Mouse (Mus musculus) ES-Bruce4 (cell line): ENCODE data around the gene Mettl27. TPM values are rescaled to one million over a fixed set of nuclear protein-coding genes. Genes with fewer than 3 reads are reported as not detected.

Experiments used
- H3K27ac ChIP-seq: 2 replicates; pipeline ENCODE4 v1.5.1; 2012; ENCODE audit warnings: low read length, inconsistent platforms; ENCODE audit not compliant: insufficient read depth
- H3K27me3 ChIP-seq: 2 replicates; pipeline ENCODE4 v1.6.1; 2012; ENCODE audit warnings: mild to moderate bottlenecking, low read length, inconsistent platforms; ENCODE audit not compliant: control insufficient read depth, poor library complexity, insufficient read depth, severe bottlenecking
- H3K36me3 ChIP-seq: 2 replicates; pipeline ENCODE4 v1.6.1; 2012; ENCODE audit warnings: inconsistent platforms, mild to moderate bottlenecking, low read length, moderate library complexity; ENCODE audit not compliant: control insufficient read depth, poor library complexity, insufficient read depth, severe bottlenecking
- H3K4me1 ChIP-seq: one replicate; pipeline ENCODE4 v1.8.1; 2011; ENCODE audit warnings: low read length; ENCODE audit not compliant: control insufficient read depth, insufficient read depth
- H3K4me3 ChIP-seq: 2 replicates; pipeline ENCODE4 v1.5.1; 2011; ENCODE audit warnings: low read depth, mild to moderate bottlenecking, low read length
- H3K9ac ChIP-seq: 2 replicates; pipeline ENCODE4 v1.6.1; 2012; ENCODE audit warnings: low read depth, mild to moderate bottlenecking, inconsistent platforms; ENCODE audit not compliant: poor library complexity, severe bottlenecking
- H3K9me3 ChIP-seq: replicated peaks from 2 replicates; pipeline ENCODE4 v1.6.1; 2012; ENCODE audit warnings: mild to moderate bottlenecking, low read length, inconsistent platforms; ENCODE audit not compliant: control insufficient read depth, poor library complexity, insufficient read depth, severe bottlenecking
- CTCF ChIP-seq: IDR thresholded peaks from one replicate; pipeline ENCODE4 v1.8.1; 2011; ENCODE audit warnings: low read depth, low read length
- EP300 ChIP-seq: IDR thresholded peaks from 2 replicates; pipeline ENCODE4 v1.6.1; 2011; ENCODE audit warnings: low read depth, low read length; ENCODE audit not compliant: insufficient read depth
- POLR2A ChIP-seq: IDR thresholded peaks from one replicate; pipeline ENCODE4 v1.8.1; 2011; ENCODE audit warnings: low read length; ENCODE audit not compliant: insufficient read depth
- polyA plus RNA-seq: library from polyadenylated mRNA; stranded (reverse); fragments of >200 nt; gene quantifications from 2 replicates; pipeline ENCODE4 v1.2.4, GENCODE M21; 2011; ENCODE audit warnings: low read depth; ENCODE audit not compliant: missing spikeins, insufficient read depth, insufficient read length

Mettl27 gene
- polyA plus RNA-seq, 1 experiment, result 36.3 TPM

- Histone ChIP-seq H3K4me1 (peaks cover 5% of the 10 kb centered on the region), H3K27ac (no peak overlapping the region), H3K9ac (no peak overlapping the region), H3K4me3 (no peak overlapping the region), H3K36me3 (no peaks in the 10 kb centered on the region), H3K27me3 (no peaks in the 10 kb centered on the region), H3K9me3 (no peaks in the 10 kb centered on the region)
- TF ChIP-seq POLR2A, result no peak
- no peak for TF ChIP-seq CTCF
- TF ChIP-seq EP300, result no peak
Measured at GRCm38 (mm10) chr5:134977837-134978236, 45.7 kb downstream of the Mettl27 start.

DNA sequence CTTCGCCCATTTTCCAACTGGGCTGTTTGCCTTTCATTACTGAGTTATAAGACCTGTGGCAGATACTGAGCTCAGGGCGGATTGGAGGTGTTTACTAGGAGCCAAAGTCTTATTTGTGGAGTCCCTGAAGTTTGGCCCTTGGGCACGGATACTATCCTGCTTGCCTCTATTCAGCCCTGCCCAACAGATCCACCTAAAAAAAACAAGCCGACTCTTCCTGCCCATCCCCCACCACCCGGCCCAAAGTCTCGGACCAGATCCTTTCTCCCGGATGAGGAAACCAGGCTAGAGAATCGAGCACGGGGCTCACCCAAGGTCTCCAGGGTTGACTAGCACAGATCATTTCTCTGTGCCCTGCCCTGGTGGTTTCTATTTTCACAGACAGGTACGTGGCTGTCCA, 49.0 kb downstream of the Mettl27 start:
- H3K9me3 ChIP-seq, result no peaks in the 10 kb centered on the region
- peak overlapping the region; percentile 73 for H3K9ac ChIP-seq
- H3K4me1 ChIP-seq, result peaks cover 12% of the 10 kb centered on the region
- peak overlapping the region; percentile 84 for H3K27ac ChIP-seq
- no peaks in the 10 kb centered on the region for H3K27me3 ChIP-seq
- TF ChIP-seq POLR2A (no peak), EP300 (peak; percentile 68; the same call in 1 of the 2 replicates)
- no peaks in the 10 kb centered on the region for H3K36me3 ChIP-seq
- H3K4me3 ChIP-seq, result peak overlapping the region; percentile 60

DNA sequence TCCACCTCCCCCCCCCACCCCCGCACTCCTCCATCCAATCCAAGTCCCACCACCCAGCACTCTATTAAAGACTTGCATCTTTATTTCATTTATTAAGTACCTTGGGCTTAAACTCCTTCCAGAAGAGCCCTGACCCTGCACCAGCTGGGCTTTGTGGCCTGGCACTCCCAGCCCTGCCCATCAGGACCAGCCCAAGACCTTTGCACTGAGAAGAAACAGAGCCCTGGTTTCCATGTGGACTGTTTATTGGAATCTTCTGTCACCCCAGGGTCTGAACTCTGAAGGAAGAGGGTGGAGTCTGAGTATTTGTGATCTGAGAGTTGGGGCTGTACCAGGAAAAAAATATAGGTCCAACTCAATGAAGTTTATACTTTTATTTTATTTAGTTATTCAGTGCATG, 50.9 kb downstream of the Mettl27 start:
- no peak overlapping the region for H3K9ac ChIP-seq
- no peak for TF ChIP-seq CTCF
- TF ChIP-seq EP300, result no peak
- no peak for TF ChIP-seq POLR2A
- no peak overlapping the region for H3K27ac ChIP-seq
- peaks cover 12% of the 10 kb centered on the region for H3K4me1 ChIP-seq
- no peaks in the 10 kb centered on the region for H3K36me3 ChIP-seq
- no peaks in the 10 kb centered on the region for H3K9me3 ChIP-seq
- no peak overlapping the region for H3K4me3 ChIP-seq
- no peaks in the 10 kb centered on the region for H3K27me3 ChIP-seq

DNA sequence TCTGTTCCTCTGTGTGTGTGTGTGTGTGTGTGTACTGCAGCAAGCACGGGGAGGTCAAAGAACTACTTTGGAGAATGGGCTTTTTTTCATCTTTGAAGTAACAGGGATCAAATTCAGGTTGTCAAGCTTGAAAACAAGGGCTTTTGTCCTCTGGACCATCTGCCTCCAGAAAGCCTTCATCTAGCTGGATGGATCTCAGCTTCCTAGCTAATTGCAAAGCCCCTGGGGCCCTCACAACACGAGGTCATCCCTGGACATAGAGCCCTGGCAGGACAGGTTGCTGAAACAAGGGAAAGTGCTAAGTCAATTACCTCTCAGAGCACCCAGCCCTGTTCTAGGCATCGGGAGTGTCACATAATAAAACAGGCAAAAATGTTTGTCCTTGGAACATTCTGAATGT, 51.6 kb downstream of the Mettl27 start:
- Histone ChIP-seq H3K27ac (no peak overlapping the region), H3K4me1 (peaks cover 10% of the 10 kb centered on the region), H3K27me3 (no peaks in the 10 kb centered on the region)

GRCm38 (mm10) chr5:134985633-134986297, 53.6 kb downstream of the Mettl27 start, which contains the start of gene Cldn3:
Gene Cldn3, plus strand, starts transcription at chr5:134986214.
- peak within 1 kb of the TSS; percentile 28 for H3K9ac ChIP-seq
- peak within 1 kb of the TSS; percentile 67 for H3K4me3 ChIP-seq
- H3K27me3 ChIP-seq, result no peaks in the 10 kb centered on the region
- peaks cover 11% of the 10 kb centered on the region for H3K4me1 ChIP-seq
- H3K36me3 ChIP-seq, result no peaks in the 10 kb centered on the region
- H3K27ac ChIP-seq, result peak within 1 kb of the TSS; percentile 31; the same call in 1 of the 2 replicates
- no peaks in the 10 kb centered on the region for H3K9me3 ChIP-seq
- TF ChIP-seq EP300, result peak; percentile 63; the same call in 1 of the 2 replicates
- TF ChIP-seq POLR2A, result peak; percentile 67
- no peak for TF ChIP-seq CTCF

More for the DNA sequence above, 51.6 kb downstream of the Mettl27 start:
- Histone ChIP-seq H3K4me3 (no peak overlapping the region), H3K9ac (no peak overlapping the region), H3K9me3 (no peaks in the 10 kb centered on the region), H3K36me3 (no peaks in the 10 kb centered on the region)
- no peak for TF ChIP-seq POLR2A
- TF ChIP-seq CTCF, result no peak
- TF ChIP-seq EP300, result 0 out of 2 replicates have a peak, but pooled peaks have one; percentile 20
